Mouse (Mus musculus) stomach, embryonic 16.5 days (tissue): ENCODE data around the gene Abl1. TPM values are rescaled to one million over a fixed set of nuclear protein-coding genes. Genes with fewer than 3 reads are reported as not detected.
A peak's percentile ranks its signal among the peaks of the same experiment; 100 is the strongest.

Source experiments
- ATAC-seq: fragments of 200-750 bp; cut with Nextera tagmentation; 2 replicates; pipeline ENCODE4 v1.8.0; 2017; ENCODE audit warnings: moderate number of reproducible peaks, moderate TSS enrichment; ENCODE audit not compliant: insufficient read depth, low FRiP score
- H3K27ac ChIP-seq: fragments of 300-500 bp; sonication (generic); 2 replicates; pipeline ENCODE4 v1.5.1; 2014; ENCODE audit warnings: low read length
- H3K27me3 ChIP-seq: fragments of 300-500 bp; sonication (generic); 2 replicates; pipeline ENCODE4 v1.6.1; 2014; ENCODE audit warnings: low read length, control low read depth, mixed read lengths; ENCODE audit not compliant: control insufficient read depth, insufficient read depth
- H3K36me3 ChIP-seq: fragments of 300-500 bp; sonication (generic); 2 replicates; pipeline ENCODE4 v1.6.1; 2014; ENCODE audit warnings: low read length; ENCODE audit not compliant: control insufficient read depth, insufficient read depth
- H3K4me1 ChIP-seq: fragments of 300-500 bp; sonication (generic); 2 replicates; pipeline ENCODE4 v1.6.1; 2014; ENCODE audit warnings: low read length, control low read depth, mixed read lengths; ENCODE audit not compliant: control insufficient read depth, insufficient read depth
- H3K4me2 ChIP-seq: fragments of 300-500 bp; sonication (generic); 2 replicates; pipeline ENCODE4 v1.6.1; 2014; ENCODE audit warnings: low read depth, low read length, mixed read lengths
- H3K4me3 ChIP-seq: fragments of 300-500 bp; sonication (generic); replicated peaks from 2 replicates; pipeline ENCODE4 v1.5.1; 2014; ENCODE audit warnings: mild to moderate bottlenecking, low read length
- H3K9ac ChIP-seq: fragments of 300-500 bp; sonication (generic); 2 replicates; pipeline ENCODE4 v1.6.1; 2014; ENCODE audit warnings: low read length
- H3K9me3 ChIP-seq: fragments of 300-500 bp; sonication (generic); replicated peaks from 2 replicates; pipeline ENCODE4 v1.6.1; 2016; ENCODE audit warnings: low read length, control low read depth; ENCODE audit not compliant: control insufficient read depth
- WGBS: fragments of 180-500 bp; shearing (Covaris S2); extraction: QIAGEN DNeasy Blood & Tissue Kit; methylation state at CpG from one replicate; pipeline ENCODE4 v1.1.7; 2014; 5-methylcytosine and 5-hydroxymethylcytosine counted together
- polyA plus RNA-seq: library from polyadenylated mRNA; unstranded; fragments of >200 nt; fragmentation: Nextera tagmentation; extraction: Ambion mirVana; gene quantifications from 2 replicates; pipeline ENCODE4 v1.2.1, GENCODE M21; 2015

Gene Abl1
- polyA plus RNA-seq, 1 experiment from 2014 or later, result 30.4 TPM

- H3K4me2 ChIP-seq, result peak overlapping the region; percentile 92
- H3K36me3 ChIP-seq, result no peaks in the 10 kb centered on the region
- ATAC-seq, result peak; percentile 33; the same call in 1 of the 2 replicates
- no peaks in the 10 kb centered on the region for H3K9me3 ChIP-seq
- peak overlapping the region; percentile 54 for H3K4me3 ChIP-seq
- WGBS, result under 1% methylated on average over 107 of the region's 109 CpGs
- H3K9ac ChIP-seq, result peak overlapping the region; percentile 48
- H3K27me3 ChIP-seq, result peaks cover 68% of the 10 kb centered on the region
- 0 out of 2 replicates have a peak, but pooled peaks cover 8% of the 10 kb centered on the region for H3K4me1 ChIP-seq
- no peak overlapping the region for H3K27ac ChIP-seq
These were observed 34.0 kb upstream of the Abl1 start for GRCm38 (mm10) chr2:31653971-31654853.

GRCm38 (mm10) chr2:31654854-31655559 is 33.2 kb upstream of the Abl1 start:
- WGBS, result 5% methylated on average over 22 of the region's 22 CpGs

GRCm38 (mm10) chr2:31656374-31656773 is 31.8 kb upstream of the Abl1 start:
- Histone ChIP-seq H3K9ac (no peak overlapping the region), H3K9me3 (no peaks in the 10 kb centered on the region), H3K36me3 (no peaks in the 10 kb centered on the region), H3K4me1 (0 out of 2 replicates have a peak, but pooled peaks cover 8% of the 10 kb centered on the region), H3K27ac (no peak overlapping the region), H3K4me2 (no peak overlapping the region), H3K4me3 (no peak overlapping the region), H3K27me3 (peaks cover 52% of the 10 kb centered on the region)
- WGBS, result 78% methylated on average over 7 of the region's 7 CpGs
- ATAC-seq, result no peak

More at GRCm38 (mm10) chr2:31654854-31655559, 33.2 kb upstream of the Abl1 start:
- Histone ChIP-seq H3K27ac (no peak overlapping the region), H3K9me3 (no peaks in the 10 kb centered on the region), H3K4me3 (peak overlapping the region; percentile 54), H3K9ac (peak overlapping the region; percentile 48; the same call in 1 of the 2 replicates), H3K27me3 (peaks cover 63% of the 10 kb centered on the region), H3K36me3 (no peaks in the 10 kb centered on the region), H3K4me2 (peak overlapping the region; percentile 92), H3K4me1 (0 out of 2 replicates have a peak, but pooled peaks cover 8% of the 10 kb centered on the region)
- no peak for ATAC-seq

- no peak overlapping the region for H3K27ac ChIP-seq
- WGBS, result 45% methylated on average over 8 of the region's 8 CpGs
- no peak overlapping the region for H3K4me3 ChIP-seq
- H3K4me2 ChIP-seq, result no peak overlapping the region
- H3K9me3 ChIP-seq, result no peaks in the 10 kb centered on the region
- no peaks in the 10 kb centered on the region for H3K36me3 ChIP-seq
- H3K9ac ChIP-seq, result no peak overlapping the region
- ATAC-seq, result peak; percentile 13; the same call in 1 of the 2 replicates
- H3K27me3 ChIP-seq, result no peaks in the 10 kb centered on the region; the same call in 1 of the 2 replicates
- H3K4me1 ChIP-seq, result no peaks in the 10 kb centered on the region
These were observed 25.0 kb upstream of the Abl1 start for GRCm38 (mm10) chr2:31662939-31663803.

- WGBS, result 79% methylated on average over 1 of the region's 1 CpGs
- H3K9ac ChIP-seq, result no peak overlapping the region
These were observed 24.4 kb upstream of the Abl1 start for GRCm38 (mm10) chr2:31663804-31664180.

GRCm38 (mm10) chr2:31667332-31667731 is 20.8 kb upstream of the Abl1 start:
- H3K4me1 ChIP-seq, result peaks cover 6% of the 10 kb centered on the region; the same call in 1 of the 2 replicates
- H3K4me3 ChIP-seq, result no peak overlapping the region
- no peaks in the 10 kb centered on the region for H3K27me3 ChIP-seq
- no peaks in the 10 kb centered on the region for H3K36me3 ChIP-seq
- H3K9me3 ChIP-seq, result no peaks in the 10 kb centered on the region
- no peak for ATAC-seq
- H3K4me2 ChIP-seq, result no peak overlapping the region
- no peak overlapping the region for H3K9ac ChIP-seq
- no peak overlapping the region for H3K27ac ChIP-seq
- WGBS, result 28% methylated on average over 4 of the region's 4 CpGs

More at GRCm38 (mm10) chr2:31663804-31664180, 24.4 kb upstream of the Abl1 start:
- Histone ChIP-seq H3K4me1 (no peaks in the 10 kb centered on the region), H3K27ac (no peak overlapping the region), H3K4me3 (no peak overlapping the region), H3K27me3 (no peaks in the 10 kb centered on the region; the same call in 1 of the 2 replicates), H3K4me2 (no peak overlapping the region), H3K9me3 (no peaks in the 10 kb centered on the region), H3K36me3 (no peaks in the 10 kb centered on the region)
- ATAC-seq, result no peak

- H3K9me3 ChIP-seq, result no peaks in the 10 kb centered on the region
- H3K4me3 ChIP-seq, result peak within 1 kb of the TSS; percentile 66
- H3K36me3 ChIP-seq, result 0 out of 2 replicates have a peak, but pooled peaks cover 10% of the 10 kb centered on the region
- WGBS, result 1% methylated on average over 27 of the region's 27 CpGs
- H3K27ac ChIP-seq, result peak within 1 kb of the TSS; percentile 66
- H3K4me2 ChIP-seq, result peak within 1 kb of the TSS; percentile 73
- peaks cover 6% of the 10 kb centered on the region; the same call in 1 of the 2 replicates for H3K4me1 ChIP-seq
- peak within 1 kb of the TSS; percentile 78 for H3K9ac ChIP-seq
- no peaks in the 10 kb centered on the region for H3K27me3 ChIP-seq
- ATAC-seq, result peak; percentile 98
These were observed 17.6 kb upstream of the Abl1 start, which contains the start of gene Exosc2 for GRCm38 (mm10) chr2:31670551-31671035. TSS of gene Exosc2 (plus strand) at chr2:31670715.

GRCm38 (mm10) chr2:31678641-31679040 is 9.5 kb upstream of the Abl1 start:
- 93% methylated on average over 6 of the region's 6 CpGs for WGBS
- H3K4me2 ChIP-seq, result no peak overlapping the region
- no peak overlapping the region for H3K27ac ChIP-seq
- H3K9me3 ChIP-seq, result no peaks in the 10 kb centered on the region
- ATAC-seq, result no peak
- no peaks in the 10 kb centered on the region for H3K27me3 ChIP-seq
- H3K4me1 ChIP-seq, result no peaks in the 10 kb centered on the region
- no peak overlapping the region for H3K9ac ChIP-seq
- peaks cover 29% of the 10 kb centered on the region for H3K36me3 ChIP-seq
- H3K4me3 ChIP-seq, result no peak overlapping the region
